Mouse (Mus musculus) brain, embryonic 14.5 days (tissue): ENCODE measurements around the gene Heatr9.

ENCODE experiments used
- CTCF ChIP-seq: fragments of 200-500 bp; IDR thresholded peaks from 2 replicates; pipeline ENCODE4 v1.5.1; 2012; ENCODE audit warnings: inconsistent platforms, mild to moderate bottlenecking, moderate library complexity, borderline replicate concordance; ENCODE audit not compliant: insufficient read depth, insufficient read length; ENCODE audit errors: extremely low read depth
- POLR2A ChIP-seq: fragments of 200-500 bp; IDR thresholded peaks from 2 replicates; pipeline ENCODE4 v1.6.1; 2012; ENCODE audit warnings: mild to moderate bottlenecking, inconsistent platforms, borderline replicate concordance; ENCODE audit not compliant: poor library complexity, insufficient read depth, insufficient read length, severe bottlenecking; ENCODE audit errors: extremely low read depth

DNA sequence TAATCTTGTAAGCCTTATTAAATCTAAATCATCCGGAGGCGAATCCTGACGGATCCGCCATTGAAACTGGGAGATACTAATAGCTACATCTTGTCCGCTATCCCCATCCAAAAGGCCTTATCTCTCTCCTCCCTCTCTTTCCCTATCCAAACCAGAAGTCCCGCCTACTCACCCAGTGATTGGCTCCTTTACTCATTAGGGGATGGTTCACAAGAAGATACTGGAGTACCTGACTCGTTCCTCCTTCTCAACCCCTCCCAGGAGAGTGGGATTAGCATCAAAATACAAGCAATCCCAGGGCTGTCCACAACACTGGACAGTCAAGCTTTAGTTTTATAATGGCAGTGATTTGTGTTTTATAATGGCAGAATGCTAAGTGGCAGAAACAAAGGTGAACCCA, 45.3 kb upstream of the Heatr9 start:
- TF ChIP-seq CTCF = no peak
- TF ChIP-seq POLR2A = no peak
